ENCODE assay signal across 8 mouse cellular contexts in genomic region chr17:24886134-24886931, GRCm38 (mm10). TPM values are rescaled to one million over a fixed set of nuclear protein-coding genes. Genes with fewer than 3 reads are reported as not detected.
A peak's percentile ranks its signal among the peaks of the same experiment; 100 is the strongest.
DNase-seq lines count a peak whose midpoint lies in the region; ATAC-seq and TF ChIP-seq lines count a peak whose summit lies in the region.

Gene Nubp2, minus strand, starts transcription at chr17:24886349.
Gene Spsb3, plus strand, starts transcription at chr17:24886643.

- H3K4me3 ChIP-seq in C2C12 (ENCODE audit: insufficient read depth, poor library complexity, severe bottlenecking): peak within 1 kb of the TSS; percentile 96
- peak within 1 kb of the TSS; percentile 90 for H3K4me3 ChIP-seq in erythroblast, embryonic 14.5 days (replicated peaks)
- H3K4me3 ChIP-seq in heart, embryonic 11.5 days (ENCODE audit: low read depth, low read length): peak within 1 kb of the TSS; percentile 81
- peak within 1 kb of the TSS; percentile 84 for H3K4me3 ChIP-seq in kidney, embryonic 16.5 days (ENCODE audit: low read length)
- H3K4me3 ChIP-seq in liver, adult 2 months (ENCODE audit: insufficient read depth, low read depth, low read length): peak within 1 kb of the TSS; percentile 66
- peak within 1 kb of the TSS; percentile 70 for H3K4me3 ChIP-seq in myocyte

- peaks cover 9% of the 10 kb centered on the region for H3K79me3 ChIP-seq in C2C12 (ENCODE audit: low read depth)

- peak within 1 kb of the TSS; percentile 89 for H3K9ac ChIP-seq in heart, embryonic 11.5 days (ENCODE audit: low read depth, low read length)
- H3K9ac ChIP-seq in kidney, embryonic 16.5 days (replicated peaks; ENCODE audit: low read length): peak within 1 kb of the TSS; percentile 89
- H3K9ac ChIP-seq in liver, adult 2 months (ENCODE audit: low read depth, low read length): peak within 1 kb of the TSS; percentile 72

- peak within 1 kb of the TSS; percentile 50 for H3ac ChIP-seq in C2C12 (ENCODE audit: control insufficient read depth, insufficient read length, low read depth)
- peak within 1 kb of the TSS; percentile 82 for H3ac ChIP-seq in myocyte (ENCODE audit: control insufficient read depth, insufficient read length)

- peak; percentile 100 for DNase-seq in brain, embryonic 14.5 days (ENCODE audit: low read depth)
- DNase-seq in liver, adult 2 months (ENCODE audit: extremely low read depth, low read depth, low spot score): peak; percentile 99
- peak; percentile 99 for DNase-seq in splenic B cell, adult 2 months (ENCODE audit: low read depth, low spot score)

- WGBS in heart, embryonic 11.5 days (ENCODE audit: insufficient replicate concordance): under 1% methylated on average over 69 of the region's 69 CpGs
- WGBS in kidney, embryonic 16.5 days: under 1% methylated on average over 68 of the region's 69 CpGs
- WGBS in liver, adult 2 months: under 1% methylated on average over 69 of the region's 69 CpGs

- peak within 1 kb of the TSS; percentile 63 for H3K27ac ChIP-seq in heart, embryonic 11.5 days (ENCODE audit: low read depth, low read length)
- H3K27ac ChIP-seq in kidney, embryonic 16.5 days (ENCODE audit: low read length): peak within 1 kb of the TSS; percentile 76; the same call in 1 of the 2 replicates
- H3K27ac ChIP-seq in liver, adult 2 months (replicated peaks; ENCODE audit: insufficient read depth, low read depth, low read length): peak within 1 kb of the TSS; percentile 36

- H3K36me3 ChIP-seq in C2C12 (ENCODE audit: control insufficient read depth, insufficient read depth): peaks cover 9% of the 10 kb centered on the region
- peaks cover 82% of the 10 kb centered on the region for H3K36me3 ChIP-seq in erythroblast, embryonic 14.5 days (ENCODE audit: control insufficient read depth)
- peaks cover 9% of the 10 kb centered on the region for H3K36me3 ChIP-seq in heart, embryonic 11.5 days (ENCODE audit: control insufficient read depth, insufficient read depth, low read length)
- peaks cover 15% of the 10 kb centered on the region for H3K36me3 ChIP-seq in kidney, embryonic 16.5 days (ENCODE audit: insufficient read depth, low read length)
- H3K36me3 ChIP-seq in liver, adult 2 months (ENCODE audit: control insufficient read depth, insufficient read depth, low read length): no peaks in the 10 kb centered on the region; the same call in 1 of the 2 replicates
- no peaks in the 10 kb centered on the region for H3K36me3 ChIP-seq in myocyte (ENCODE audit: control insufficient read depth, insufficient read depth)
- H3K36me3 ChIP-seq in splenic B cell, adult 2 months (ENCODE audit: control insufficient read depth, insufficient read depth, low read length, poor library complexity, severe bottlenecking): peaks cover 9% of the 10 kb centered on the region

- H3K79me2 ChIP-seq in C2C12 (ENCODE audit: control insufficient read depth, insufficient read depth): peaks cover 23% of the 10 kb centered on the region
- H3K79me2 ChIP-seq in liver, adult 2 months (ENCODE audit: control insufficient read depth, insufficient read depth, low read length): peaks cover 23% of the 10 kb centered on the region; the same call in 1 of the 2 replicates
- H3K79me2 ChIP-seq in myocyte (ENCODE audit: control insufficient read depth, insufficient read depth): peaks cover 6% of the 10 kb centered on the region

- no peaks in the 10 kb centered on the region for H3K9me3 ChIP-seq in erythroblast, embryonic 14.5 days (ENCODE audit: control insufficient read depth, low read length)
- no peaks in the 10 kb centered on the region for H3K9me3 ChIP-seq in heart, embryonic 11.5 days (replicated peaks; ENCODE audit: control insufficient read depth, low read length)
- H3K9me3 ChIP-seq in kidney, embryonic 16.5 days (ENCODE audit: low read length): no peaks in the 10 kb centered on the region

- peak within 1 kb of the TSS; percentile 82 for H3K4me2 ChIP-seq in heart, embryonic 11.5 days
- H3K4me2 ChIP-seq in kidney, embryonic 16.5 days (replicated peaks; ENCODE audit: low read depth, low read length): peak within 1 kb of the TSS; percentile 84
- peak within 1 kb of the TSS; percentile 94 for H3K4me2 ChIP-seq in myocyte (ENCODE audit: low read depth)

- ATAC-seq in heart, embryonic 11.5 days (replicated peaks; ENCODE audit: insufficient number of reproducible peaks, low FRiP score, low TSS enrichment): peak; percentile 95
- peak; percentile 97 for ATAC-seq in kidney, embryonic 16.5 days (ENCODE audit: low FRiP score, low TSS enrichment)

- TF ChIP-seq CTCF in C2C12 (IDR thresholded peaks at IDR 0.05; ENCODE audit: control insufficient read depth, insufficient read depth, insufficient read length): no peak
- no peak for TF ChIP-seq CTCF in brain, embryonic 14.5 days (IDR thresholded peaks at IDR 0.05; ENCODE audit: borderline replicate concordance, extremely low read depth, insufficient read depth, insufficient read length)
- TF ChIP-seq CTCF in liver, adult 2 months (IDR thresholded peaks at IDR 0.05; ENCODE audit: low read depth, low read length): peak; percentile 19; the same call in 1 of the 2 replicates

- H3K27me3 ChIP-seq in C2C12 (ENCODE audit: control insufficient read depth, insufficient read depth, insufficient read length) (no peaks in the 10 kb centered on the region), myocyte (ENCODE audit: control insufficient read depth, insufficient read depth, insufficient read length) (no peaks in the 10 kb centered on the region)
- H3K27me3 ChIP-seq in erythroblast, embryonic 14.5 days (ENCODE audit: control insufficient read depth): no peaks in the 10 kb centered on the region
- no peaks in the 10 kb centered on the region for H3K27me3 ChIP-seq in heart, embryonic 11.5 days (ENCODE audit: control insufficient read depth, insufficient read depth, low read length)
- no peaks in the 10 kb centered on the region for H3K27me3 ChIP-seq in kidney, embryonic 16.5 days (ENCODE audit: insufficient read depth, low read length)
- H3K27me3 ChIP-seq in liver, adult 2 months (ENCODE audit: control insufficient read depth, insufficient read depth, low read length): no peaks in the 10 kb centered on the region
- H3K27me3 ChIP-seq in splenic B cell, adult 2 months (ENCODE audit: control insufficient read depth, insufficient read depth, low read length, poor library complexity, severe bottlenecking): no peaks in the 10 kb centered on the region

- TF ChIP-seq POLR2A in brain, embryonic 14.5 days (IDR thresholded peaks at IDR 0.05; ENCODE audit: borderline replicate concordance, extremely low read depth, insufficient read depth, insufficient read length, poor library complexity, severe bottlenecking): peak; percentile 66
- peak; percentile 80 for TF ChIP-seq POLR2A in liver, adult 2 months (IDR thresholded peaks at IDR 0.05; ENCODE audit: extremely low read depth, insufficient read depth, low read length)
- TF ChIP-seq POLR2A in myocyte (IDR thresholded peaks at IDR 0.05; ENCODE audit: insufficient read length, low read depth): peak; percentile 77

- H3K4me1 ChIP-seq in erythroblast, embryonic 14.5 days (ENCODE audit: control insufficient read depth): peaks cover 71% of the 10 kb centered on the region
- peaks cover 17% of the 10 kb centered on the region for H3K4me1 ChIP-seq in heart, embryonic 11.5 days (ENCODE audit: control insufficient read depth, insufficient read depth, low read length)
- H3K4me1 ChIP-seq in kidney, embryonic 16.5 days (ENCODE audit: insufficient read depth, low read length): peaks cover 17% of the 10 kb centered on the region
- H3K4me1 ChIP-seq in liver, adult 2 months (ENCODE audit: control insufficient read depth, insufficient read depth, low read length): peaks cover 32% of the 10 kb centered on the region

TF ChIP-seq in C2C12, 6 proteins besides CTCF, POLR2A, EP300 and RAD21:
- peak; percentile 17 for TF ChIP-seq MAX (IDR thresholded peaks at IDR 0.05)
- TF ChIP-seq MYOD1 (IDR thresholded peaks at IDR 0.05; ENCODE audit: control insufficient read depth, insufficient read length, low read depth): no peak
- no peak for TF ChIP-seq CEBPB (IDR thresholded peaks at IDR 0.05; ENCODE audit: low read depth)
TF ChIP-seq in C2C12: peak in this region for 1.

TF ChIP-seq in myocyte, 11 proteins besides CTCF, POLR2A, EP300 and RAD21:
- no peak for TF ChIP-seq MAX (IDR thresholded peaks at IDR 0.05; ENCODE audit: low read depth)
- no peak for TF ChIP-seq CEBPB (IDR thresholded peaks at IDR 0.05; ENCODE audit: insufficient read depth, poor library complexity, severe bottlenecking)
- peak; percentile 46 for TF ChIP-seq E2F4 (IDR thresholded peaks at IDR 0.05; ENCODE audit: insufficient read depth)
- no peak for TF ChIP-seq REST (IDR thresholded peaks at IDR 0.05; ENCODE audit: insufficient read depth, insufficient read length)
- no peak for TF ChIP-seq TCF12 (IDR thresholded peaks at IDR 0.05; ENCODE audit: insufficient read depth, poor library complexity, severe bottlenecking)
- no peak for TF ChIP-seq USF1 (IDR thresholded peaks at IDR 0.05; ENCODE audit: low read depth)
- no peak for TF ChIP-seq MYOG (IDR thresholded peaks at IDR 0.05; ENCODE audit: control insufficient read depth in 1 of 3, insufficient read depth in 1 of 3, insufficient read length in 2 of 3, low read depth in 2 of 3)
- TF ChIP-seq MYOD1 (IDR thresholded peaks at IDR 0.05; ENCODE audit: control insufficient read depth in 1 of 3, insufficient read length in 2 of 3, low read depth in 2 of 3): no peak
- peak; percentile 41 for TF ChIP-seq SRF (IDR thresholded peaks at IDR 0.05; ENCODE audit: control insufficient read depth, insufficient read length, low read depth)
- TF ChIP-seq POLR2AphosphoS2 (IDR thresholded peaks at IDR 0.05; ENCODE audit: insufficient read length, low read depth): peak; percentile 76

RNA-seq across cellular contexts. Expression of gene Nubp2, which starts in this region (rescaled TPM):
- polyA plus RNA-seq in C2C12 (2012; fragmentation: generic; extraction: Trizol) (66.5 TPM), myocyte (2012; fragmentation: generic; extraction: Trizol) (38.5 TPM)
- polyA plus RNA-seq in brain, embryonic 14.5 days (2012; rRNA removed): 29.5 and 36.3 TPM in 2 replicates
- 7.5 and 12.0 TPM in 2 replicates for polyA plus RNA-seq in erythroblast, embryonic 14.5 days (2012)
- 42.3 and 43.3 TPM in 2 replicates for polyA plus RNA-seq in heart, embryonic 11.5 days (2014; fragmentation: Nextera tagmentation; extraction: Ambion mirVana)
- 63.3 and 67.1 TPM in 2 replicates for polyA plus RNA-seq in kidney, embryonic 16.5 days (2015; fragmentation: Nextera tagmentation; extraction: Ambion mirVana)
- 16.2 and 24.7 TPM in 2 replicates for total RNA-seq in liver, adult 2 months (2014; rRNA removed)
- 30.2 and 33.0 TPM in 2 replicates for polyA plus RNA-seq in liver, adult 2 months (2012; rRNA removed)

RNA-seq across cellular contexts. Expression of gene Spsb3, which starts in this region (rescaled TPM):
- polyA plus RNA-seq in C2C12 (2012; fragmentation: generic; extraction: Trizol) (37.0 TPM), myocyte (2012; fragmentation: generic; extraction: Trizol) (46.6 TPM)
- 84.5 and 105 TPM in 2 replicates for polyA plus RNA-seq in brain, embryonic 14.5 days (2012; rRNA removed)
- 9.2 and 10.3 TPM in 2 replicates for polyA plus RNA-seq in erythroblast, embryonic 14.5 days (2012)
- 25.2 and 26.5 TPM in 2 replicates for polyA plus RNA-seq in heart, embryonic 11.5 days (2014; fragmentation: Nextera tagmentation; extraction: Ambion mirVana)
- 46.2 and 50.4 TPM in 2 replicates for polyA plus RNA-seq in kidney, embryonic 16.5 days (2015; fragmentation: Nextera tagmentation; extraction: Ambion mirVana)
- 8.7 and 14.8 TPM in 2 replicates for total RNA-seq in liver, adult 2 months (2014; rRNA removed)
- 37.5 and 42.4 TPM in 2 replicates for polyA plus RNA-seq in liver, adult 2 months (2012; rRNA removed)

Comparison
In these comparisons a context has a peak if more than half of its experiments do, and no peak if none do; other contexts are left out.
1. Peak in every context shown above with its lines: DNase-seq, ATAC-seq, H3K4me3 ChIP-seq and H3K27ac ChIP-seq.